ENCODE assay signal across 23 mouse cellular contexts in genomic region chr11:72843576-72843975, GRCm38 (mm10). TPM values are rescaled to one million over a fixed set of nuclear protein-coding genes. Genes with fewer than 3 reads are reported as not detected.
DNase-seq lines count a peak whose midpoint lies in the region; ATAC-seq and TF ChIP-seq lines count a peak whose summit lies in the region.
"Had no signal": no experiment of that assay in that cellular context is flagged by ENCODE, and none has a peak within 500 bp of the region (broad histone marks: within the 10 kb centered on the region; RNA-seq: fewer than 3 reads in every experiment).

No protein-coding gene starts in this region.

- no peak for TF ChIP-seq POLR2A in lung, adult 2 months (IDR thresholded peaks at IDR 0.05; ENCODE audit: borderline replicate concordance, extremely low read depth, low read depth, low read length)
- TF ChIP-seq POLR2A in embryonic fibroblast, embryonic 13.5 days (IDR thresholded peaks at IDR 0.05; ENCODE audit: low read depth, low read length), result no peak

- H3K4me1 ChIP-seq in lung, adult 2 months (ENCODE audit: control insufficient read depth, insufficient read depth, low read length), result peaks cover 2% of the 10 kb centered on the region
- peaks cover 26% of the 10 kb centered on the region for H3K4me1 ChIP-seq in embryonic fibroblast, embryonic 13.5 days (ENCODE audit: control insufficient read depth, insufficient read depth, low read length)
- no peaks in the 10 kb centered on the region for H3K4me1 ChIP-seq in stomach, postnatal 0 days (replicated peaks; ENCODE audit: control insufficient read depth, insufficient read depth)
- H3K4me1 ChIP-seq: embryonic facial prominence, embryonic 13.5 days; forebrain, embryonic 10.5 days; forebrain, embryonic 15.5 days; heart, embryonic 15.5 days; hindbrain, embryonic 13.5 days had no signal

- H3K4me3 ChIP-seq in lung, adult 2 months (replicated peaks; ENCODE audit: extremely low read depth, low read depth, low read length), result no peak overlapping the region
- no peak overlapping the region for H3K4me3 ChIP-seq in embryonic fibroblast, embryonic 13.5 days (ENCODE audit: insufficient read depth, low read length)
- H3K4me3 ChIP-seq in stomach, postnatal 0 days (ENCODE audit: low read depth, low read length), result no peak overlapping the region
- H3K4me3 ChIP-seq: embryonic facial prominence, embryonic 13.5 days; erythroblast, embryonic 14.5 days; forebrain, embryonic 10.5 days; forebrain, embryonic 15.5 days; heart, embryonic 10.5 days; heart, embryonic 15.5 days; hindbrain, embryonic 13.5 days had no signal

- peak; percentile 55 to 68 for DNase-seq in lung, adult 18-20 months
- DNase-seq in lung, adult 2 months, result no peak
- DNase-seq in lung, postnatal 14 days, result peak; percentile 17
- DNase-seq in stomach, postnatal 0 days (ENCODE audit: low spot score), result peak; percentile 54
- no peak for DNase-seq in spleen, postnatal 14 days (ENCODE audit: low spot score in 2 of 2)
- no peak for DNase-seq in cerebellum, postnatal 36 days
- DNase-seq: adrenal gland, adult 8-10 months; cerebellum, adult 11 months; cerebellum, adult 8-10 months; cerebellum, postnatal 14 days; gastrocnemius, postnatal 36 days; heart, adult 18-20 months; heart, postnatal 14 days had no signal

- peak overlapping the region; percentile 37; the same call in 1 of the 2 replicates for H3K27ac ChIP-seq in embryonic fibroblast, embryonic 13.5 days (ENCODE audit: insufficient read depth, low read length)
- no peak overlapping the region for H3K27ac ChIP-seq in stomach, postnatal 0 days (replicated peaks)
- H3K27ac ChIP-seq: embryonic facial prominence, embryonic 13.5 days; forebrain, embryonic 10.5 days; forebrain, embryonic 15.5 days; heart, embryonic 10.5 days; heart, embryonic 15.5 days; hindbrain, embryonic 13.5 days; hindbrain, postnatal 0 days had no signal

- ATAC-seq in stomach, postnatal 0 days (ENCODE audit: low FRiP score, low TSS enrichment), result peak; percentile 65; the same call in 1 of the 2 replicates
- no peak for ATAC-seq in erythroblast, adult 5-6 weeks (replicated peaks; ENCODE audit: low FRiP score, poor library complexity, severe bottlenecking)
- ATAC-seq: forebrain, embryonic 15.5 days; hindbrain, postnatal 0 days had no signal

- no peak for TF ChIP-seq CTCF in lung, adult 2 months (IDR thresholded peaks at IDR 0.05; ENCODE audit: insufficient read depth, low read length)
- TF ChIP-seq CTCF in embryonic fibroblast, embryonic 13.5 days (IDR thresholded peaks at IDR 0.05; ENCODE audit: borderline replicate concordance, insufficient read depth, low read length), result no peak
- no peak for TF ChIP-seq CTCF in stomach, postnatal 0 days (IDR thresholded peaks at IDR 0.05; ENCODE audit: low read depth)

- H3K4me2 ChIP-seq in stomach, postnatal 0 days (replicated peaks; ENCODE audit: low read depth), result no peak overlapping the region
- H3K4me2 ChIP-seq: embryonic facial prominence, embryonic 13.5 days; forebrain, embryonic 15.5 days; heart, embryonic 15.5 days; hindbrain, embryonic 13.5 days had no signal

- peaks cover 9% of the 10 kb centered on the region; the same call in 1 of the 2 replicates for H3K36me3 ChIP-seq in stomach, postnatal 0 days (ENCODE audit: control insufficient read depth, insufficient read depth, low read length)

- TF ChIP-seq EP300 in stomach, postnatal 0 days (optimal IDR thresholded peaks at IDR 0.05), result no peak

- no peak overlapping the region for H3K9ac ChIP-seq in stomach, postnatal 0 days (ENCODE audit: low read length)
- H3K9ac ChIP-seq: embryonic facial prominence, embryonic 13.5 days; forebrain, embryonic 15.5 days; heart, embryonic 15.5 days; hindbrain, embryonic 13.5 days had no signal

- H3K27me3 ChIP-seq in stomach, postnatal 0 days (ENCODE audit: control insufficient read depth, insufficient read depth, low read length), result no peaks in the 10 kb centered on the region
- H3K27me3 ChIP-seq: embryonic facial prominence, embryonic 13.5 days; forebrain, embryonic 15.5 days; heart, embryonic 15.5 days; hindbrain, embryonic 13.5 days had no signal

- no peaks in the 10 kb centered on the region for H3K9me3 ChIP-seq in stomach, postnatal 0 days (ENCODE audit: control insufficient read depth, low read length)
- H3K9me3 ChIP-seq: embryonic facial prominence, embryonic 13.5 days; forebrain, embryonic 10.5 days; forebrain, embryonic 15.5 days; heart, embryonic 10.5 days; heart, embryonic 15.5 days; hindbrain, embryonic 13.5 days had no signal

RNA-seq across cellular contexts. Expression of gene Zzef1, which starts 47.5 kb away (rescaled TPM):
- 22.9 and 29.3 TPM in 2 replicates for polyA plus RNA-seq in lung, adult 2 months (2012; rRNA removed)
- polyA plus RNA-seq in embryonic fibroblast, embryonic 13.5 days (2011; ENCODE audit: insufficient read length, low read depth, missing spikeins), result 30.3 and 47.0 TPM in 2 replicates
- 5.2 and 5.4 TPM in 2 replicates for polyA plus RNA-seq in stomach, postnatal 0 days (2015; fragmentation: Nextera tagmentation; extraction: Ambion mirVana)
- total RNA-seq in erythroblast, adult 5-6 weeks (2015; ENCODE audit: low replicate concordance), result 11.9 and 13.0 TPM in 2 replicates
- total RNA-seq in erythroblast, adult 5-6 weeks (2017; ENCODE audit: low replicate concordance), result 14.4 and 15.2 TPM in 2 replicates

RNA-seq across cellular contexts. Expression of gene Cyb5d2, which starts 47.6 kb away (rescaled TPM):
- polyA plus RNA-seq in lung, adult 2 months (2012; rRNA removed), result 4.9 and 5.2 TPM in 2 replicates
- polyA plus RNA-seq in embryonic fibroblast, embryonic 13.5 days (2011; ENCODE audit: insufficient read length, low read depth, missing spikeins), result 14.0 and 15.4 TPM in 2 replicates
- 3.7 and 3.9 TPM in 2 replicates for polyA plus RNA-seq in stomach, postnatal 0 days (2015; fragmentation: Nextera tagmentation; extraction: Ambion mirVana)
- 4.6 and 5.8 TPM in 2 replicates for total RNA-seq in erythroblast, adult 5-6 weeks (2015; ENCODE audit: low replicate concordance)
- 4.5 and 5.2 TPM in 2 replicates for total RNA-seq in erythroblast, adult 5-6 weeks (2017; ENCODE audit: low replicate concordance)

Comparison
In these comparisons a context has a peak if more than half of its experiments do, and no peak if none do; other contexts are left out.
1. DNase-seq: peak in lung, adult 18-20 months (2 of 2), lung, postnatal 14 days (single experiment) and stomach, postnatal 0 days (single experiment); none in lung, adult 2 months (single experiment), spleen, postnatal 14 days (0 of 2) and cerebellum, postnatal 36 days (0 of 2).